Mouse (Mus musculus) megakaryocyte progenitor cell, adult 5-6 weeks (primary cell): ENCODE measurements around the gene Tmppe. TPM values are rescaled to one million over a fixed set of nuclear protein-coding genes. Genes with fewer than 3 reads are reported as not detected.
"Not testable (repeated sequence)": the region's sequence is repeated elsewhere in the genome, so short reads cannot be mapped to it uniquely, and the experiment has no call there.

Source experiments
- ATAC-seq: replicated peaks from 2 replicates; pipeline ENCODE4 v1.8.0; 2016; ENCODE audit warnings: mild to moderate bottlenecking, moderate TSS enrichment, inconsistent platforms; ENCODE audit not compliant: poor library complexity
- total RNA-seq, 2 experiments: library from RNA; stranded (forward) in 1 of 2; stranded (reverse) in 1 of 2; fragments of 157-497, 149-512 nt in 1 of 2; fragments of 200-1000 nt in 1 of 2; gene quantifications; 2 replicates each; pipeline versions ENCODE4 v1.2.3 to v1.2.4; 2015 to 2017

Tmppe gene
- total RNA-seq, 2 experiments from 2014 or later = 3.4 to 5.0 TPM

GRCm38 (mm10) chr9:114394136-114394535 lies 6.8 kb upstream of the Tmppe start:
- not testable (repeated sequence) for ATAC-seq

DNA sequence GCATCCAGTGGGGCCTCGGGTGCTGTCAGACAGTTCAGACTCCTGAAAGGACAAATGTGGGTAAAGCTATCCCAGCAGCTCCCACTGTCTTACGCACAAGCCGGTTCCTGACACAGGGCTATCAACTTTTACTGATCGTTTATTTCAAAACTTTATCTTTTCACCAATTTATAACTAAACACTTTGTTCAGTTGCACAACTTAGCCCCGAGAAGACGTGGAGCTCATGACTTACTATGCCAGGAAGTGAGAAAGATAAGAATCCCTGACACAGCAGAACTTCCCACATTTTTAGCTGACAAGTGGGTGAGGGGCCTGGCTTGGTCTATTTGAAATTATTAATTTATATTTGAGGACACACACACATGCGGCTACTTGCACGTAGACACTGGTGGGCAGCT lies 6.2 kb upstream of the Tmppe start:
- no peak for ATAC-seq

GRCm38 (mm10) chr9:114395258-114395657 lies 5.6 kb upstream of the Tmppe start:
- peak; percentile 45 for ATAC-seq

- no peak for ATAC-seq
These were observed 1.2 kb upstream of the Tmppe start for GRCm38 (mm10) chr9:114399680-114400079.

DNA sequence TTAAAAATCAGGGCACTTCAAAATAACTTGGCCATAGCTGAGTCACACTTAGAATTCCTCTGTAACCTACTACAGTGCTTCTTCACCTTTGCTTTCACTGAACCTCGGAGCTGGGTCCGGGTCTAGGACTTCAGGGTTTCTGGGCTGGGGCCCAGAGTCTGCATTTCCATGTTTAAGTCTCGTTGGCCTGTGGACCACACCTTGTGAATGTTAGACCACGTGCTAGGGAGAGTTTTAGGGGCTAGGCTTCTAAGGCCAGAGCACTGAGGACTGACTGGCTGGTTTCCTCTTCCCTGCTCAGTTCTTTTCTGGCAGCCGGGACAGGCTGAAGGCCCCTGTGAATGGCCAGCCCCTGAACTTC lies 337 bp upstream of the Tmppe start:
- ATAC-seq = no peak

- ATAC-seq = peak; percentile 51
These were observed 778 bp downstream of the Tmppe start for GRCm38 (mm10) chr9:114401685-114402080.

GRCm38 (mm10) chr9:114407676-114408075 lies 6.8 kb downstream of the Tmppe start:
- ATAC-seq = no peak

DNA sequence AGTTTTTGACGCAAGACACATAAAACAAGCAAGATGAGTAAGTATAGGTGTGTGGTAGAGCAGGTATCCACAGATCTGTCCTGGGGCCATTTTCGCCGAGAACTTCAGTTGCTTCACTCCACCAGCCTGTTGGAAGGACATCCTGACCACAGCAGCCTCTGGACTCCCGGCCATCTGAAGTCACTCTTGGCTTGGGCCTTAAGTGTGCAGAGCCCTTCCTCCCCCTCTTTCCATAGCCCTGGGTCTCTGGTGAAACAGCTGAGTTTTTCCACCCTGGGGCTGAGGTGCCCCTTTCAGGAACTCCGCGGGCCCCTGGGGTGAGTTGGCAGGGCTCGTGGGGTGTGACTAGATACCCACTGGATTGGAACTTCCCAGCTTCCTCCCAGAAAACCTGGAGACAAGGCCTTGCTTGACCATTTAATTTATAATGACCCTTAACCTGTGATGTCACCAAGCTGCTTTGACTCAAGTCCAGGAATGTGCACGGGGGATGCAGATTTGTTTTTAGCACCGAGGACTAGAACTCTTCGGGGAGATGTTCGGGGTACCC lies 9.5 kb downstream of the Tmppe start:
- no peak for ATAC-seq

DNA sequence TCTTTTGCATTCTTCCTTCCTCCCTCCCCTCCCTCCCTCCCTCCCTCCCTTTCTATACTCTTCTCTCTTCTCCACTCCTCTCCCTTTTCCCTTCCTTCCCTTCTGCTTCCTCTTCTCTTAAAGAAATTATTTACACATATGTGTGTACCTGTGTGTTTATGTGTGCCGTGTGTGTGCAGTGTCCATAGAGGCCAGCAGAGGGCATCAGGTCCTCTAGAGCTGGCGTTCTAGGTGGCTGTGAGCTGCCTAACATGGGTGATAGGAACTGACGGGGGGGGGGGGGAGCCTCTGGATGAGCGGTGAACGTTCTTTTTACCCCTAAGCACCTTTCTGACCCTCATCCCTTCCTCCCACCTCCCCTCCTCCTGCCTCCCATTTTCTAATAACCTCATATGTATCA lies 10.4 kb downstream of the Tmppe start:
- ATAC-seq = no peak

DNA sequence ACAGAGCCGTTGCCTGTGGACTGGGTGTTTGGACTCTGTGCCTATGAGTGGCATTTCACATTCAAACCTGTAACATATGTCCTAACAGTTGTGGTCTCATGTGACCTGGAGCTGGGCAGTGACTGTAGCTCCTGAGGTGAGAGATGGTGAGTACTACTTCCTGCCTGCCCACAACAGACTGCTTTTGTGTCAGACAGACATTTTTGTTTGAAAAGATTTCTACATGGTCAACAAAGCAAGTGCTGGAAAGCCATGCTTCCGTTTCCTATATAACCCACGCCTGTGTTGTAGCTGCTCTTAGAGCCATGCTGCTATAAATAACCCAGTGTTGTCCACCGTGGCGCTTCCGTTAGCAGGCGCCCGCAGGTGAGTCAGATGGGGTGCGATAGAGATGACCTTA lies 11.5 kb downstream of the Tmppe start:
- no peak for ATAC-seq

DNA sequence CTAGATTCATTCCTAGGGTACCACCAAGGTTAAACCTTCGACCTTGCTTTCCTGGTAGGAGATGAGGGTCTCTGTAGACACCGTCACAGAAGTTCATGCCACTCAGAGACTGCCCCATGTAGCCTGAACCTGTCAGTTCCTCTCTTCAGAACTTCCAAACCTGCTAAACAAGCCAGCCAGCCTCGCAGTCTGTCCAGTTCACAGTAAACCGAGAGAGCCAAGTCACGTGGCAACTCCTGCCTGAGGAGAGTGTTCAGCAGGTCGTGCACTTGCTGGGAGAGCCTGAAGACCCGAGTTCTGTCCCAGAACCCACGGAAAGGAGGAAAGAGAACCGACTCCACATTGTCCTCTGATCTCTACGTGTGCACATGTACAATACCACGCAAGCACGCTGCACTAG lies 13.0 kb downstream of the Tmppe start:
- no peak for ATAC-seq

DNA sequence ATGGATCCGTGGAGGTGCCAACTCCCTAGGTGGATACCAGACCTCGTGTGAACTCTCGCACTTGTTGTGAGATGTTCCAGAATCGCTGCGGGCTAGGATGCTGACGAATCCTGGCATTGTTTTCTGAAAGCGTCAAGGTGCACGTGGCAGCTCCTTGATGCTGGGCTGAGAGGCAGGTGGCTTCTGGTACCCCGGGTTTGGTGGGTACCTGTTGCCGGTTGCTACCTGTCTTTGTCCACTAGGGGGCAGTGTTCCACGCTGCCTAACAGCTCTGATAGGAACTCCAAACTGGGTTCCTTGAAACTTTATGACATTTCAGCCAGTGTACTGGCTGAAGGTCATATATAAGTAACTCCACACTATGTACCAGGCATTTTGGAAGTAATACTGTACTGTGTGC lies 14.8 kb downstream of the Tmppe start:
- ATAC-seq = peak; percentile 79

GRCm38 (mm10) chr9:114416646-114417517 lies 16.0 kb downstream of the Tmppe start:
- no peak for ATAC-seq

GRCm38 (mm10) chr9:114418187-114418586 lies 17.3 kb downstream of the Tmppe start:
- peak; percentile 86 for ATAC-seq

GRCm38 (mm10) chr9:114420443-114420842 lies 19.5 kb downstream of the Tmppe start:
- ATAC-seq = no peak

- no peak for ATAC-seq
These were observed 20.1 kb downstream of the Tmppe start for GRCm38 (mm10) chr9:114421045-114421444.

GRCm38 (mm10) chr9:114421797-114422196 lies 20.9 kb downstream of the Tmppe start:
- no peak for ATAC-seq

DNA sequence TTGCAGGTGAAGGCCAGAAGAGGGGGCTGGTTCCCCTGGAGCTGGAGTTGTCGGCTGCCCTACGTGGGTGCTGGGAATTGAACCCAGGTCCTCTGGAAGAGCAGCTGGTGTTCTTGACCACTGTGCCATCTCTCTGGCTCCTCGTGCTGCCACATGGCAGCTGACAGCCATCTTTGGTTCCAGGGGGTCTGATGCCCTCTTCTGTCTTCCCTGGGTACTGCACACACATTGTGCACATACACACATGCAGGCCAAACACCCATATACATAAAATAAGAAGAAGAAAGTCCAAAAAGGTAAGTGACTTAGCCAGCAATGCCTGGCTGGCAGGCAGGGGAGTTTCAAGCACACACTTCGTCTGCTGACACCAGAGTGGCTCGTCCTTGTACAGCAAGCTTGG lies 24.7 kb downstream of the Tmppe start:
- ATAC-seq = no peak

GRCm38 (mm10) chr9:114426201-114426600 lies 25.3 kb downstream of the Tmppe start:
- ATAC-seq = no peak

DNA sequence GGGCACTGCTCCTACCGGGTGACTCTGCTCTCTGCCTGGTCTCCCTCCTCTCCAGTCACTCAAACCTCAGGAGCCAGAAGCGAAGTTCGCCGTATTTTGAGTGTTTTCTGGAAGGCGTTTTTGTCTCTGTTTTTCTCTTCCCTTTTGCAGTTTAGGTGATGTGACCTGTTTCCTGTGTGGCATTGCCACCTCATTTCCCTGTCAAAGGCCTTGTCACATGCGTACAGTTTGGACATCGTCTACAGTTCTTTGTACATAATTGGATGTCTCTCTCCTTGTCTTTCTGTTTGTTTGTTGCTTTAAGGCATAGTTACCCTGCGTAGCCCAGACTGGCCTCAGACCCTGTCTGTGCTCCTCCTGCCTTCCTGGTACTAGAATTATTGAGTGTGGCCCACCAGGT lies 26.5 kb downstream of the Tmppe start:
- no peak for ATAC-seq

DNA sequence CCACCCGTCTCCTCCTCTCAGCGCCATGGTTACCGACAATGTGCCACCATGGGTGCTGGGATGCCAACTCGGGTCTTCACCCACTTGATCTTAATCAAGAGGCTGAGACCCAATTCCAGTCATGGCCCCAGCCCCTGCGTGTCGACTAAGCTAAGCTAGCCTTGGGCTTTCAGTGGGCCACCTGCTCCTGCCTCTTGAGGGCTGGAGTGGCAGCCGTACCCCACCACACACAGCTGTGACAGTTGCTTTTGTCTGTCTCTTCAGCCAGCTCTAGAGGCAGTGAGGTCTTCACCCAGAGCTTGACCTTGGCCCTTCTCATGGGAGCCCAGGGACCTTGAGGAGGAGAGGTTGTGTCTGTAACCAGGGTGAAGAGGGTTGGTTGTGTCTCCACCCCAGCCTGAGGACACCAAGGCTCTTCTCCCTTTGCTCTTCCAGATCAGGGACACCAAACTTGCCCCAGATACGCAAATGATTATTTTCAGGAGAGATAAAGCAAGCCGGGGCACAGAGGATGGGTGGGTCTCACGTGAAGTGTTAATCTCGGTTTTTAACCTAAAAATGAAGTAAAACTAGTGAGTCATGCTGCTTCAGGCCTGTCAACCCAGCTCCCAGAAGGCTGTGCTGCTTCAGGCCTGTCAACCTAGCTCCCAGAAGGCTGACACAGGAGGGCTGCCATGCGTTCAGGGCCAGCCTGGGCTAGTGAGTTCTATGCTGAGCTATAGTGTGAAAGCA lies 27.4 kb downstream of the Tmppe start:
- ATAC-seq = peak; percentile 62

GRCm38 (mm10) chr9:114435668-114436067 lies 34.8 kb downstream of the Tmppe start:
- ATAC-seq = peak; percentile 17; the same call in 1 of the 2 replicates
